Mouse (Mus musculus): ENCODE measurements around the gene Mical3. TPM values are rescaled to one million over a fixed set of nuclear protein-coding genes. Genes with fewer than 3 reads are reported as not detected.

Mical3 gene
- polyA plus RNA-seq, 1 experiment from 2014 or later: 35.2 TPM

- H3K27ac ChIP-seq (replicated peaks): no peak overlapping the region
- H3K4me3 ChIP-seq (replicated peaks): no peak overlapping the region
- WGBS: 90% methylated on average over 2 of the region's 2 CpGs
- H3K9me3 ChIP-seq (replicated peaks): no peaks in the 10 kb centered on the region
- peaks cover 21% of the 10 kb centered on the region; the same call in 1 of the 2 replicates for H3K4me1 ChIP-seq
- no peak for ATAC-seq (ENCODE audit: low FRiP score)
- no peak overlapping the region for H3K4me2 ChIP-seq
- no peak overlapping the region for H3K9ac ChIP-seq (replicated peaks)
- no peaks in the 10 kb centered on the region for H3K27me3 ChIP-seq (replicated peaks)
- H3K36me3 ChIP-seq: no peaks in the 10 kb centered on the region
These were observed 72.8 kb downstream of the Mical3 start for GRCm38 (mm10) chr6:121058039-121058438.

GRCm38 (mm10) chr6:121057181-121057956 lies 73.4 kb downstream of the Mical3 start:
- Histone ChIP-seq H3K9ac (replicated peaks) (no peak overlapping the region), H3K4me2 (no peak overlapping the region), H3K4me3 (replicated peaks) (no peak overlapping the region), H3K27me3 (replicated peaks) (no peaks in the 10 kb centered on the region), H3K4me1 (peaks cover 20% of the 10 kb centered on the region; the same call in 1 of the 2 replicates), H3K36me3 (no peaks in the 10 kb centered on the region), H3K27ac (replicated peaks) (no peak overlapping the region), H3K9me3 (replicated peaks) (no peaks in the 10 kb centered on the region)
- ATAC-seq (ENCODE audit: low FRiP score): no peak
- 68% methylated on average over 22 of the region's 22 CpGs for WGBS

GRCm38 (mm10) chr6:121055496-121055895 lies 75.3 kb downstream of the Mical3 start:
- WGBS: 73% methylated on average over 3 of the region's 3 CpGs
- Histone ChIP-seq H3K4me1 (0 out of 2 replicates have a peak, but pooled peaks cover 16% of the 10 kb centered on the region), H3K27me3 (replicated peaks) (no peaks in the 10 kb centered on the region), H3K36me3 (no peaks in the 10 kb centered on the region), H3K4me2 (no peak overlapping the region), H3K9ac (replicated peaks) (no peak overlapping the region), H3K4me3 (replicated peaks) (no peak overlapping the region), H3K27ac (replicated peaks) (no peak overlapping the region), H3K9me3 (replicated peaks) (no peaks in the 10 kb centered on the region)
- no peak for ATAC-seq (ENCODE audit: low FRiP score)

- H3K9me3 ChIP-seq (replicated peaks): no peaks in the 10 kb centered on the region
- H3K4me3 ChIP-seq (replicated peaks): no peak overlapping the region
- no peaks in the 10 kb centered on the region for H3K27me3 ChIP-seq (replicated peaks)
- H3K9ac ChIP-seq (replicated peaks): no peak overlapping the region
- no peaks in the 10 kb centered on the region for H3K36me3 ChIP-seq
- H3K27ac ChIP-seq (replicated peaks): no peak overlapping the region
- H3K4me1 ChIP-seq: 0 out of 2 replicates have a peak, but pooled peaks cover 16% of the 10 kb centered on the region
- 94% methylated on average over 9 of the region's 9 CpGs for WGBS
- ATAC-seq (ENCODE audit: low FRiP score): no peak
- no peak overlapping the region for H3K4me2 ChIP-seq
These were observed 75.9 kb downstream of the Mical3 start for GRCm38 (mm10) chr6:121054908-121055307.

GRCm38 (mm10) chr6:121054340-121054739 lies 76.5 kb downstream of the Mical3 start:
- Histone ChIP-seq H3K27me3 (replicated peaks) (no peaks in the 10 kb centered on the region), H3K9me3 (replicated peaks) (no peaks in the 10 kb centered on the region), H3K27ac (replicated peaks) (no peak overlapping the region), H3K4me1 (0 out of 2 replicates have a peak, but pooled peaks cover 16% of the 10 kb centered on the region), H3K4me2 (no peak overlapping the region), H3K36me3 (no peaks in the 10 kb centered on the region), H3K4me3 (replicated peaks) (no peak overlapping the region), H3K9ac (replicated peaks) (no peak overlapping the region)
- ATAC-seq (ENCODE audit: low FRiP score): no peak
- 82% methylated on average over 3 of the region's 3 CpGs for WGBS

- H3K27ac ChIP-seq (replicated peaks): no peak overlapping the region
- no peaks in the 10 kb centered on the region for H3K27me3 ChIP-seq (replicated peaks)
- WGBS: 89% methylated on average over 7 of the region's 7 CpGs
- no peak overlapping the region for H3K4me2 ChIP-seq
- ATAC-seq (ENCODE audit: low FRiP score): no peak
- no peak overlapping the region for H3K9ac ChIP-seq (replicated peaks)
- H3K36me3 ChIP-seq: no peaks in the 10 kb centered on the region
- no peaks in the 10 kb centered on the region for H3K9me3 ChIP-seq (replicated peaks)
- no peak overlapping the region for H3K4me3 ChIP-seq (replicated peaks)
- H3K4me1 ChIP-seq: 0 out of 2 replicates have a peak, but pooled peaks cover 16% of the 10 kb centered on the region
These were observed 77.2 kb downstream of the Mical3 start for GRCm38 (mm10) chr6:121053585-121054112.

- Histone ChIP-seq H3K27ac (replicated peaks) (no peak overlapping the region), H3K4me2 (no peak overlapping the region), H3K4me3 (replicated peaks) (no peak overlapping the region), H3K27me3 (replicated peaks) (no peaks in the 10 kb centered on the region), H3K4me1 (0 out of 2 replicates have a peak, but pooled peaks cover 16% of the 10 kb centered on the region), H3K9ac (replicated peaks) (no peak overlapping the region), H3K36me3 (no peaks in the 10 kb centered on the region), H3K9me3 (replicated peaks) (no peaks in the 10 kb centered on the region)
- ATAC-seq (ENCODE audit: low FRiP score): no peak
- 96% methylated on average over 13 of the region's 13 CpGs for WGBS
These were observed 78.7 kb downstream of the Mical3 start for GRCm38 (mm10) chr6:121051972-121052629.

- WGBS: 88% methylated on average over 8 of the region's 8 CpGs
- Histone ChIP-seq H3K9me3 (replicated peaks) (no peaks in the 10 kb centered on the region), H3K27me3 (replicated peaks) (no peaks in the 10 kb centered on the region), H3K27ac (replicated peaks) (no peak overlapping the region), H3K36me3 (no peaks in the 10 kb centered on the region), H3K4me3 (replicated peaks) (no peak overlapping the region), H3K4me1 (0 out of 2 replicates have a peak, but pooled peaks cover 17% of the 10 kb centered on the region), H3K4me2 (no peak overlapping the region), H3K9ac (replicated peaks) (no peak overlapping the region)
- ATAC-seq (ENCODE audit: low FRiP score): no peak
These were observed 79.4 kb downstream of the Mical3 start for GRCm38 (mm10) chr6:121051411-121051810.

- Histone ChIP-seq H3K4me3 (replicated peaks) (no peak overlapping the region), H3K4me2 (no peak overlapping the region), H3K27me3 (replicated peaks) (no peaks in the 10 kb centered on the region), H3K9me3 (replicated peaks) (no peaks in the 10 kb centered on the region), H3K9ac (replicated peaks) (no peak overlapping the region), H3K4me1 (peaks cover 10% of the 10 kb centered on the region), H3K27ac (replicated peaks) (no peak overlapping the region), H3K36me3 (no peaks in the 10 kb centered on the region)
- WGBS: 64% methylated on average over 8 of the region's 8 CpGs
- ATAC-seq (ENCODE audit: low FRiP score): no peak
These were observed 82.1 kb downstream of the Mical3 start for GRCm38 (mm10) chr6:121048696-121049095.

- Histone ChIP-seq H3K4me2 (no peak overlapping the region), H3K4me3 (replicated peaks) (no peak overlapping the region), H3K9me3 (replicated peaks) (no peaks in the 10 kb centered on the region), H3K9ac (replicated peaks) (no peak overlapping the region), H3K27ac (replicated peaks) (0 out of 2 replicates have a peak overlapping the region, but pooled peaks have one; percentile 28), H3K27me3 (replicated peaks) (no peaks in the 10 kb centered on the region), H3K36me3 (peaks cover 15% of the 10 kb centered on the region), H3K4me1 (peaks cover 10% of the 10 kb centered on the region)
- peak; percentile 35; the same call in 1 of the 2 replicates for ATAC-seq (ENCODE audit: low FRiP score)
- 55% methylated on average over 20 of the region's 20 CpGs for WGBS
These were observed 85.3 kb downstream of the Mical3 start for GRCm38 (mm10) chr6:121045345-121046080.

- no peak for ATAC-seq (ENCODE audit: low FRiP score)
- H3K9ac ChIP-seq (replicated peaks): no peak overlapping the region
- H3K36me3 ChIP-seq: peaks cover 33% of the 10 kb centered on the region
- H3K4me3 ChIP-seq (replicated peaks): no peak overlapping the region
- H3K4me1 ChIP-seq: peaks cover 10% of the 10 kb centered on the region
- no peaks in the 10 kb centered on the region for H3K27me3 ChIP-seq (replicated peaks)
- no peak overlapping the region for H3K4me2 ChIP-seq
- H3K9me3 ChIP-seq (replicated peaks): no peaks in the 10 kb centered on the region
- WGBS: 73% methylated on average over 14 of the region's 14 CpGs
- no peak overlapping the region for H3K27ac ChIP-seq (replicated peaks)
These were observed 87.2 kb downstream of the Mical3 start for GRCm38 (mm10) chr6:121043434-121044189.
